Mouse (Mus musculus): ENCODE data around the gene 2010300C02Rik.

Gene 2010300C02Rik

DNA sequence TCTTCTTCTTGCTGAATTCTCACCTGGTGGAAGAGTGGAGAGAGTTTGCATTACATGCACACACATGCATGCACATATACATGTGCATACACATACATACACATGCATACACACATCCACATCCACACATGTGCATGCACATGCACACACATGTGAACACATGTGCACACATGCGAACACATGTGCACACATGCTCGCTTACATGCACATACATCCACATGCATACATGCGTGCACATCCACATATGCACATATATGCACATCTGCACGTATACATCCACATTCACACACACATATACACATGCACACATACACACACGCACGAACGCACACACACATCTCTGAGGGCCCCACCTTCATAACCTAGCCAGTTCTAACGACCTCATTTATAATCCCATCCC is 136.7 kb downstream of the 2010300C02Rik start:
- in situ Hi-C loops (cut with MseI, MboI): no loop called here

DNA sequence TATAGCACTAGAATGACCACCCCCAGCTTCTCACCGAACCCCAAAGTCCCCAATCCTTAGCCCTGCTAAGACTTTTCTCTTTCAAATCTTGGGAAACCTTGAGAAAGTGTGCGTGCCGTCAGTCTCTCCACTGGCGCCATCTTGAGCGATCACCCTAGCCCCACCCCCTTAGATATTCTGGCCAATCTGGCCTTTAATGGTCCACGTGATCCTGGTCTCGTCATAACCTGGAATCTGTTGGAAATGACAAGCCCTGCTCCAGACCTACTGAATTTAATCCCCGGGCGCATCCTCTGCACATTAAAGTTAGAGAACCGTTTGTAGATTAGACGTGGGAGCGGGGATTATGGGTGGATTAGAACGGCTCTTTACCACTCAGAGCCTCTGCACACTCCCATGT is 140.2 kb downstream of the 2010300C02Rik start:
- in situ Hi-C loops (cut with MseI, MboI): no loop called here

DNA sequence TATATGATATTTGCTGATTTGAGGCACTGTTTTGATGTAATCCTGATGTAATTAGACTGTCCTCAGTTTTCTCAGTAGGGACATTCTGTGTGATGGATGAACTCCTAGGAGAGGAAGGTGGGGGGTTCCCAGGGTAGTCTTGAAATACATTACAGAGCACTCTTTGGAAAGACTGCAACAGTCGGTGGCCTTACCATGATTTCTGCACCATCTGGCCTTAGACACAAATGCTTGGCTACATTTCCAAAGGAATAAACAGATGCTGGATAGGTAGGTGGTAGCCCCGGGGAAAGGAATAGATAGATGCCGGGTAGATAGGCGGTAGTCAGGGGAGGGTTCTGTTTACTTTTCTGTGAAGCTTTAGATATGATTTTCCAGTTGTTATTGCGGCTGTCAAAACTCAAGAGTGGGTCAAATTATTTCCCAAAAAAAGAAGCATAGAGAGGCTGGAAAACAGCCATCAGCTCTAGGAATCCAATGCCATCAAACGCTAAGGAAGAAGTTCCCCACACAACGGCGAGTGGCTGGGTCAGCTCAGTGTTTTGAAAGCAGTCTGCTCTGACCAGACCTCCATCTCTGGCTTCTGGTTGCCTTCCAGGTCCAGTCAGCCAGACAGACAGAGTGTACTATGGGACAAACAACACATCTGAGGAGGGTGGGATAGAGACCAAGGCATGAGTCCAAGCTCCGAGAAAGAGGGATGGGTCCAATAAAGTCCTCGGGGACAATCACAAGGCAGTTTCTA is 147.2 kb downstream of the 2010300C02Rik start:
- in situ Hi-C loops (cut with MseI, MboI): no loop called here

GRCm38 (mm10) chr1:37568379-37568778 is 151.5 kb downstream of the 2010300C02Rik start:
- in situ Hi-C loops (cut with MseI, MboI): no loop called here

DNA sequence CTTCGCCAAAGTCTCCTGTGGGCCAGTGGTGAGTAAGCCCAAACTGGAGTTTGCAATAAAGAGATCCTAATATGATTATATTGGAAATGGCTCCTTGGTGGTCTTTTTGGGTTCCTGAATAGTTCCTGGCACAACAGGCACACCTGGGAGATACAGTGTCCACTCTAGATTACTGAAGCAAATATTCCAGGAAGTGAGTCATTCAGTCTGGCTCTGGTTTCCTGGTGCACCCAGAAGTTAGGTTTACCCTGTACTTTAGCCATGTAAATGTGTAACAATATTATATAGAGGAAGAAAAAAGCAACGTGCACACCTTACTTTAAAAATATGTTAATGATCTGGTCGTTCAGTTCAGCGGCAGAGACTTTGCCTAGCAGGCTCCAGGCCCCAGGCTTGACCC is 153.1 kb downstream of the 2010300C02Rik start:
- in situ Hi-C loops (cut with MseI, MboI): no loop called here

DNA sequence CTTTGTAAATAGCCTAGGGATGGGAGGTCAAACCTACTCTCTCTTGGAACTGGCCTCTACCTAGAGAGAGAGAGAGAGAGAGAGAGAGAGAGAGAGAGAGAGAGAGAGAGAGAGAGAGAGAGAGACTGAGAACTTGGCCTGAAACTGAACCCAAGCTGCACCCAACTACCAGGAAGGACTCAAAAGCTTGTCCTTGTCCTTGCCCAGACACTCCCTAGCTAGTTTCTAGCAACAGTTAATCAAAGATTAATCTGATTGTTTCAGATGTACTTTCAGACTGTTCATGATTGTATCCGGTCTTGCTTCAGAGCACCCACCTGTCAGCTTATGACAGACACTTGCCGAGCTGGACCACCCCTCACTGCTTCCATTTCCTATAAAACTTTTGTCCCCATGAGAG is 153.5 kb downstream of the 2010300C02Rik start:
- in situ Hi-C loops (cut with MseI, MboI): no loop called here

DNA sequence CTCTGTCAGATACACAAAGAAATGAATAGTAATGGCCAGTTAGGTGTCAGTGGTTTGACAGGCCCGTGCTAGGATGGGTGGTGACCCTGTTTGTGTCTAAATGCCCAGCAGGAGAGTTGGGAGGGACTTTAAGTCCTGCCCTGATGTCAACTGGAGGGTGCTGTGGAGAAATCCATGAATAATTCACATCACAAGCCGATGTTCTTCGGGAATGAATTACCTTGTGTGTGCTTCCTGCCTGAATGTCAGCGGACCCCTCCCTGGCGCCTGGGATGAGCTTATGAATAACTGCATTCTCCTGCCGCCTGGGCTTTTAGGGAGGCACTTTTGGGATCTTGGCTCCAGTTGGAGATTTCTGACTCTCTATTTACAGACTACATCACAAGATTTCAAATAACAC is 154.5 kb downstream of the 2010300C02Rik start:
- in situ Hi-C loops (cut with MseI, MboI): no loop called here

DNA sequence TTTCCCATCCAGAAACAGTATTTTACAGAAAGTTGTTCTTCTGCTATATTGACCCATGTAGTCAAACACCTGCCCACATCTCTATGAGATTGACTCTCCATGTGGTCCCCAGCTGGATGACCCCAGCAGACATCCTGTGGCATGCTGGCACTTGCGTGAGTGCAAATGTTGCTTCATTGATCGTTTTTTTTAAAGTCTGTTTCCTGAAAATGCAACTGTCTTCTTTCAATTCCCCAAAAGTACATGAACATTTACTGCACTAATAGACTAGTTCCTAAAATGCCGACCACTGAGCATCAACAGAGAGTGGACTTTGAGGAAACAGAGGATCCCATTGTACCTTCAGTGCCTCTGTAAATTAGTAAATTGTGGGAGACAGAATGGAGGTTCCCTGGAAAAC is 157.9 kb downstream of the 2010300C02Rik start:
- in situ Hi-C loops (cut with MseI, MboI): no loop called here

Data from mouse trophoblast stem cell (cell line).